ENCODE assay signal across 27 mouse cellular contexts in the genomic region with DNA sequence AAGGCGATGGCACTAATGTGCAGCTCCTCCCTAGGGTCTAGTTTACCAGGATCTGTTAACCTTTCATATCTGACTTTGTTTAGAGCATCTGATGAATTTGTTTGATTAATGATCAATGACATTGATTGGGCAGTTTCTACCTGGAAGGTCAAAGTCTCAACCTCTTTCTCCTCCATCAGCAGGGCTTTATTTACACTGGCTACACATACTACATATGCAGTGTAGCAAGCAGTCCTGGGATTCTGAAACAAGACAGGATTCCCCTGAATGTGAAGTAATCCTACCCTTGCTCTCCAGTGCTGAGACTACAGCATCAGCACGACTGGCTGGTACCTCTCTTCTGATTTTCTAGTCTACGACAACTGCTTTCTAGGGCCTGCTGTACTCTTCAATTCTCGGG. TPM values are rescaled to one million over a fixed set of nuclear protein-coding genes. Genes with fewer than 3 reads are reported as not detected.
DNase-seq lines count a peak whose midpoint lies in the region; ATAC-seq and TF ChIP-seq lines count a peak whose summit lies in the region.
"Had no signal": no experiment of that assay in that cellular context is flagged by ENCODE, and none has a peak within 500 bp of the region (broad histone marks: within the 10 kb centered on the region; RNA-seq: fewer than 3 reads in every experiment).

No protein-coding gene starts in this region.

- no peak for ATAC-seq in liver, embryonic 12.5 days
- peak; percentile 88 for ATAC-seq in liver, postnatal 0 days
- ATAC-seq in megakaryocyte, adult 5-6 weeks (ENCODE audit: poor library complexity, severe bottlenecking), result no peak
- ATAC-seq: CD4-positive, CD25-positive, alpha-beta regulatory T cell, adult 4 months; forebrain, embryonic 15.5 days; hindbrain, embryonic 16.5 days had no signal

- no peak overlapping the region for H3K9ac ChIP-seq in liver, adult 2 months (ENCODE audit: low read depth, low read length)
- H3K9ac ChIP-seq in liver, embryonic 12.5 days, result no peak overlapping the region
- H3K9ac ChIP-seq in liver, postnatal 0 days (replicated peaks), result no peak overlapping the region
- H3K9ac ChIP-seq: embryonic facial prominence, embryonic 13.5 days; forebrain, embryonic 12.5 days; forebrain, embryonic 15.5 days; hindbrain, embryonic 13.5 days had no signal

- no peak overlapping the region for H3K4me2 ChIP-seq in liver, embryonic 12.5 days
- peak overlapping the region; percentile 22; the same call in 1 of the 2 replicates for H3K4me2 ChIP-seq in liver, postnatal 0 days (ENCODE audit: low read depth, low read length)
- H3K4me2 ChIP-seq: embryonic facial prominence, embryonic 13.5 days; forebrain, embryonic 12.5 days; forebrain, embryonic 15.5 days; hindbrain, embryonic 13.5 days had no signal

- TF ChIP-seq CTCF in liver, adult 2 months (IDR thresholded peaks at IDR 0.05; ENCODE audit: low read depth, low read length), result no peak
- TF ChIP-seq CTCF in testis, adult 2 months (IDR thresholded peaks at IDR 0.05; ENCODE audit: control insufficient read depth, insufficient read depth, insufficient replicate concordance, low read depth, low read length), result no peak
- TF ChIP-seq CTCF in liver, postnatal 0 days (IDR thresholded peaks at IDR 0.05; ENCODE audit: low read depth), result no peak

- no peaks in the 10 kb centered on the region for H3K79me2 ChIP-seq in liver, adult 2 months (ENCODE audit: control insufficient read depth, insufficient read depth, low read length)

- 31% methylated on average over 4 of the region's 4 CpGs for WGBS in liver, adult 2 months
- 74% methylated on average over 4 of the region's 4 CpGs for WGBS in liver, embryonic 12.5 days (ENCODE audit: insufficient replicate concordance)
- 64% methylated on average over 4 of the region's 4 CpGs for WGBS in liver, postnatal 0 days (ENCODE audit: insufficient replicate concordance)

- H3K27me3 ChIP-seq in liver, adult 2 months (ENCODE audit: control insufficient read depth, insufficient read depth, low read length), result no peaks in the 10 kb centered on the region
- no peaks in the 10 kb centered on the region for H3K27me3 ChIP-seq in liver, embryonic 12.5 days (replicated peaks)
- H3K27me3 ChIP-seq in testis, adult 2 months (ENCODE audit: control insufficient read depth, insufficient read depth, low read length), result no peaks in the 10 kb centered on the region
- H3K27me3 ChIP-seq in liver, postnatal 0 days (ENCODE audit: insufficient read depth, low read length), result no peaks in the 10 kb centered on the region
- H3K27me3 ChIP-seq: embryonic facial prominence, embryonic 13.5 days; forebrain, embryonic 12.5 days; forebrain, embryonic 15.5 days; hindbrain, embryonic 13.5 days had no signal

- no peaks in the 10 kb centered on the region for H3K9me3 ChIP-seq in liver, embryonic 12.5 days (replicated peaks)
- H3K9me3 ChIP-seq in liver, postnatal 0 days (ENCODE audit: low read length), result no peaks in the 10 kb centered on the region
- H3K9me3 ChIP-seq: embryonic facial prominence, embryonic 10.5 days; embryonic facial prominence, embryonic 13.5 days; forebrain, embryonic 12.5 days; forebrain, embryonic 15.5 days; hindbrain, embryonic 10.5 days; hindbrain, embryonic 13.5 days had no signal

- peaks cover 40% of the 10 kb centered on the region for H3K4me1 ChIP-seq in liver, adult 2 months (ENCODE audit: control insufficient read depth, insufficient read depth, low read length)
- H3K4me1 ChIP-seq in liver, embryonic 12.5 days, result 0 out of 2 replicates have a peak, but pooled peaks cover 5% of the 10 kb centered on the region
- H3K4me1 ChIP-seq in testis, adult 2 months (ENCODE audit: control insufficient read depth, insufficient read depth, low read length), result no peaks in the 10 kb centered on the region
- peaks cover 11% of the 10 kb centered on the region for H3K4me1 ChIP-seq in liver, postnatal 0 days (ENCODE audit: insufficient read depth)
- H3K4me1 ChIP-seq: embryonic facial prominence, embryonic 10.5 days; embryonic facial prominence, embryonic 13.5 days; forebrain, embryonic 12.5 days; forebrain, embryonic 15.5 days; hindbrain, embryonic 10.5 days; hindbrain, embryonic 13.5 days had no signal

- H3K36me3 ChIP-seq in liver, adult 2 months (ENCODE audit: control insufficient read depth, insufficient read depth, low read length), result peaks cover 22% of the 10 kb centered on the region
- H3K36me3 ChIP-seq in liver, embryonic 12.5 days, result peaks cover 100% of the 10 kb centered on the region
- peaks cover 14% of the 10 kb centered on the region for H3K36me3 ChIP-seq in testis, adult 2 months (ENCODE audit: control insufficient read depth, insufficient read depth, low read length)
- H3K36me3 ChIP-seq in liver, postnatal 0 days (replicated peaks; ENCODE audit: insufficient read depth, low read length), result peaks cover 59% of the 10 kb centered on the region

- no peak for TF ChIP-seq POLR2A in liver, adult 2 months (IDR thresholded peaks at IDR 0.05; ENCODE audit: extremely low read depth, insufficient read depth, low read length)
- no peak for TF ChIP-seq POLR2A in testis, adult 2 months (IDR thresholded peaks at IDR 0.05; ENCODE audit: control insufficient read depth, low read depth, low read length)

- H3K27ac ChIP-seq in liver, adult 2 months (replicated peaks; ENCODE audit: insufficient read depth, low read depth, low read length), result peak overlapping the region; percentile 80
- H3K27ac ChIP-seq in liver, embryonic 12.5 days, result no peak overlapping the region
- H3K27ac ChIP-seq in testis, adult 2 months (ENCODE audit: control insufficient read depth, insufficient read depth, low read depth, low read length), result no peak overlapping the region
- H3K27ac ChIP-seq in liver, postnatal 0 days (ENCODE audit: low read depth), result 0 out of 2 replicates have a peak overlapping the region, but pooled peaks have one; percentile 9
- H3K27ac ChIP-seq: embryonic facial prominence, embryonic 10.5 days; embryonic facial prominence, embryonic 13.5 days; forebrain, embryonic 12.5 days; forebrain, embryonic 15.5 days; gastrocnemius, adult 2 months; hindbrain, embryonic 10.5 days; hindbrain, embryonic 13.5 days had no signal

- no peak overlapping the region for H3K4me3 ChIP-seq in liver, adult 2 months (ENCODE audit: insufficient read depth, low read depth, low read length)
- H3K4me3 ChIP-seq in liver, embryonic 12.5 days, result no peak overlapping the region
- H3K4me3 ChIP-seq in testis, adult 2 months (ENCODE audit: control insufficient read depth, low read depth, low read length), result peak overlapping the region; percentile 68; the same call in 1 of the 2 replicates
- no peak overlapping the region for H3K4me3 ChIP-seq in liver, postnatal 0 days (ENCODE audit: low read depth, low read length)
- H3K4me3 ChIP-seq: embryonic facial prominence, embryonic 10.5 days; embryonic facial prominence, embryonic 13.5 days; erythroblast, embryonic 14.5 days; forebrain, embryonic 12.5 days; forebrain, embryonic 15.5 days; gastrocnemius, adult 2 months; hindbrain, embryonic 10.5 days; hindbrain, embryonic 13.5 days had no signal

- peak; percentile 97 for DNase-seq in liver, adult 2 months (ENCODE audit: extremely low read depth, low read depth, low spot score)
- DNase-seq in testis, postnatal 14 days (ENCODE audit: low spot score), result no peak
- DNase-seq in liver, postnatal 0 days, result no peak
- DNase-seq: adrenal gland, adult 2 months; adrenal gland, postnatal 14 days; cerebellum, adult 11 months; cerebellum, adult 8-10 months; cerebellum, postnatal 10 days; cerebellum, postnatal 36 days; embryo, embryonic 11 days; gastrocnemius, adult 2 months; gastrocnemius, postnatal 14 days; heart, adult 18-20 months; heart, postnatal 36 days had no signal

- TF ChIP-seq EP300 in liver, postnatal 0 days (IDR thresholded peaks at IDR 0.05; ENCODE audit: low read depth), result peak; percentile 53; the same call in 1 of the 2 replicates

RNA-seq across cellular contexts. Expression of gene Ncoa5, which starts 27.9 kb away (rescaled TPM):
- total RNA-seq in liver, adult 2 months (2014; rRNA removed), result 4.3 and 6.8 TPM in 2 replicates
- polyA plus RNA-seq in liver, adult 2 months (2012; rRNA removed), result 9.2 and 11.5 TPM in 2 replicates
- 33.2 and 34.4 TPM in 2 replicates for polyA plus RNA-seq in liver, embryonic 12.5 days (2016; fragmentation: Nextera tagmentation; extraction: Ambion mirVana)
- polyA plus RNA-seq in testis, adult 2 months (2012; rRNA removed), result 37.0 and 40.3 TPM in 2 replicates
- 7.5 and 8.1 TPM in 2 replicates for polyA plus RNA-seq in liver, postnatal 0 days (2015; fragmentation: Nextera tagmentation; extraction: Ambion mirVana)
- 9.3 and 9.8 TPM in 2 replicates for total RNA-seq in megakaryocyte, adult 5-6 weeks (2015)
- total RNA-seq in megakaryocyte, adult 5-6 weeks (2017), result 15.6 and 26.8 TPM in 2 replicates

RNA-seq across cellular contexts. Expression of gene Slc12a5, which starts 46.2 kb away (rescaled TPM):
- total RNA-seq in liver, adult 2 months (2014; rRNA removed), result 0.46 and 0.54 TPM in 2 replicates
- polyA plus RNA-seq in liver, adult 2 months (2012; rRNA removed), result 0.85 and 1.1 TPM in 2 replicates
- polyA plus RNA-seq in liver, embryonic 12.5 days (2016; fragmentation: Nextera tagmentation; extraction: Ambion mirVana), result 0.50 and 0.63 TPM in 2 replicates
- 15.9 and 16.6 TPM in 2 replicates for polyA plus RNA-seq in testis, adult 2 months (2012; rRNA removed)
- polyA plus RNA-seq in liver, postnatal 0 days (2015; fragmentation: Nextera tagmentation; extraction: Ambion mirVana), result 0.39 and 0.60 TPM in 2 replicates
- total RNA-seq in megakaryocyte, adult 5-6 weeks (2015), result 0.91 and 1.3 TPM in 2 replicates
- total RNA-seq in megakaryocyte, adult 5-6 weeks (2017), result 0.48 and 0.89 TPM in 2 replicates
- polyA plus RNA-seq: erythroblast, embryonic 14.5 days had no signal

RNA-seq across cellular contexts. Expression of gene Cd40, which starts 48.6 kb away (rescaled TPM):
- total RNA-seq in liver, adult 2 months (2014; rRNA removed), result 0.74 and 1.7 TPM in 2 replicates
- polyA plus RNA-seq in liver, adult 2 months (2012; rRNA removed), result 0.37 and 1.0 TPM in 2 replicates
- 3.2 and 3.9 TPM in 2 replicates for polyA plus RNA-seq in liver, embryonic 12.5 days (2016; fragmentation: Nextera tagmentation; extraction: Ambion mirVana)
- polyA plus RNA-seq in testis, adult 2 months (2012; rRNA removed), result 0.54 and 0.99 TPM in 2 replicates
- 3.6 and 4.5 TPM in 2 replicates for polyA plus RNA-seq in liver, postnatal 0 days (2015; fragmentation: Nextera tagmentation; extraction: Ambion mirVana)
- 12.9 and 17.0 TPM in 2 replicates for total RNA-seq in megakaryocyte, adult 5-6 weeks (2015)
- total RNA-seq in megakaryocyte, adult 5-6 weeks (2017), result 21.7 and 22.5 TPM in 2 replicates
- total RNA-seq: MEL had no signal

Comparison
In these comparisons a context has a peak if more than half of its experiments do, and no peak if none do; other contexts are left out.
1. H3K27ac ChIP-seq: peak in liver, adult 2 months (single experiment) and liver, postnatal 0 days (single experiment); none in liver, embryonic 12.5 days (single experiment) and testis, adult 2 months (single experiment).